Mouse (Mus musculus) R1 (cell line): ENCODE measurements at regions not wholly inside any gene's neighbourhood (a gene's known extent, or its start where the extent isn't known, plus 50 kb on each side); places are given as distances from the start of the nearest gene placed in this dataset.

Experiments
- DNase-seq: peaks from one replicate; pipeline ENCODE4 v3.0.0-alpha.2; 2018; ENCODE audit warnings: low read depth, low spot score

DNA sequence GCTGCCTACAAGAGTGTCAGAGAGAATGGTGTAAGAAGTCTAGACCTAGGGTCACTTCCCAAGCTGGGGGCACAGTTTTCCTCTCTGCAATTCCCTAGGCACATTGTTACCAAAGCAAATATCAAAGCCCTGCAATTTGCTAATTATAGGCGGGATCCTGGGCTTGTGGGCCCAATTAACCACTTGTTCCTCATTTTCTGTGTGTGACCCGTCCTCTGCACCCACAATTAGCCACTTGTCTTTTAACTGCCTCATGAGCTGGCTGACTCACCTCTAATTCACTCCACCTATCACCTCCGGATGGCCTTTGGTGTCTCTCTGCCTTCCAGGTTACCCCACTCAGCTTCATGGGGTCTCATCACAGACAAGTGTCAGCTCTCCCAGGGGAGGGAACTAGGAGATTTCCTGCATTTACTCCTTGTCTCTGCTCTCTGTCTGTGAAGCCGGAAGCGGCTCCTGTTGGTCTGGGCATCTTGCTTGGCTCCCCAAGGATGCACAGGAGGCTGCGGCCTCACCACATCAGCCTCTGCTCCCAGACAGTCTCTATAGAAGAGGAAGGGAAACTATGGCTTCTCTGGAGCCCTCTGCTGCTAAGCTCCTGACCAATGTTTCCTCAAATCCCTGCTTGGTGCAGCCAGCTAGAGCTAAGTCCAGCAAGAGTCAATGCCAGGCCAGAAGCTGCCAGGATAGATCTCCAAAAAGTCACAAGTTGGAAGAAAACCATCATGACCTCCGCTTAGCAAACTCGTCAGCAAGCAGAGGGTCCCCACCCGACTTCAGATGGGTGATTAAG, 73.2 kb upstream of the Hes1 start:
- no peak for DNase-seq

DNA sequence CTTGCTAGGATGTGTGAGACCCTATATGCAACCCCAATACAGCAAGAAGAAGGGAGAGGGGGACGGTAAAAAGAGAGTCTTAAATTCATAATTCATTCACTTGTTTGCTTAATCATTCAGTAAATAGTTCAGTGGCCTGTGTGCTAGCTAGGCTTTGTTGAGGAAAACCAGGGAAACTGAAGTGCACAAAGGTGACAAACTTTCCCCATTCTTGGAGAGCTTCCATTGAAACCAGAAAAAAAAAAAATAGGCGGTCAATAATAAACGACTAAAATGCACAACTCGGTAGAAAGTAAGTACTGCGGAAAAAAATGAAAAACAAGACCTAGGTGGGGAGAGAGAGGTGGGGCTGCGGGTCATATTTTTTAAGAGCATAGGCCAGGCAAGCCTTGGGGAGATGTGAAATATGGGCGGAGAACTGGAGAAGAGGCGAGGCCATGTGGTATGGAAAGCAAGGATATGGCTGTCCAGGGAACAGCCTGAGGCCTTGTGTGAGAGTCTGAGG, 72.3 kb upstream of the Hes1 start:
- no peak for DNase-seq

DNA sequence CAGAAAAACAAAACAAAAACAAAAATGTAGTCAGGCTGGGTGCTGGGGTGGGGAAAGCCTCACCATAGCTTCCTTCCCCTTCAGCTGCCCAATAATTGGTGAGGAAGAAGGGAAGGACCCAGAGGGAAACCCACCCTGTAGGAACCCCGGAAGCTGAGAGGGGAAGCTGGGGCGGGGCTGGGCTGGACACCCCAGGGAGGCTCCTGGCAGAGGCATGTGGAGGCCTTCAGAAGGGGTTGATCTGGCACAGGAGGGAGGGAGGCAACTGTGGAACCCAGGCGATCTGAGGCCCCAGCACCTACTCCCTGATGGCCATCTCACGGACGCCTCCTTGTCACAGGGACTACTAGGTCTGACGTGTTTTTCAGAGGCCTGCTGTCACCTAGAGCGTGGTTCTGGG, 71.1 kb upstream of the Hes1 start:
- DNase-seq: no peak

DNA sequence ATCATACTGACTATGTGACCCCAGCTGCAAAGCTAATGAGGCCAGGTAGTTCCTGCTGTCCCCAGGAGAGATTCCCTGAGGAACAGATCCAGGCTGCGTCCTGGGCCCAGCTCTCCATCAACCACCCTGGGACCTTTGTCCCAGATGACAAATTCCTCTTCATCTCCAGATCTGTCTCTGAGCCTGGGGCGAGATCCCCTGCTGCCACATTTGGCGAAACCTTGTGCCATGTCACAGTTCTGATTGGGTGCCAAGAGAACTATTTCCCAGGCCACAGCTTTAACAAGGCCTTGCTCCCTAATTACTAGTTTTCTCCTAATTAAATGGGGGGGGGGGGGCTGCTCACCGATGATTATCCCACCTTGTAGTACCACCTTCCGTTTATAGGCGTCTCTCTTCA, 70.6 kb upstream of the Hes1 start:
- no peak for DNase-seq

DNA sequence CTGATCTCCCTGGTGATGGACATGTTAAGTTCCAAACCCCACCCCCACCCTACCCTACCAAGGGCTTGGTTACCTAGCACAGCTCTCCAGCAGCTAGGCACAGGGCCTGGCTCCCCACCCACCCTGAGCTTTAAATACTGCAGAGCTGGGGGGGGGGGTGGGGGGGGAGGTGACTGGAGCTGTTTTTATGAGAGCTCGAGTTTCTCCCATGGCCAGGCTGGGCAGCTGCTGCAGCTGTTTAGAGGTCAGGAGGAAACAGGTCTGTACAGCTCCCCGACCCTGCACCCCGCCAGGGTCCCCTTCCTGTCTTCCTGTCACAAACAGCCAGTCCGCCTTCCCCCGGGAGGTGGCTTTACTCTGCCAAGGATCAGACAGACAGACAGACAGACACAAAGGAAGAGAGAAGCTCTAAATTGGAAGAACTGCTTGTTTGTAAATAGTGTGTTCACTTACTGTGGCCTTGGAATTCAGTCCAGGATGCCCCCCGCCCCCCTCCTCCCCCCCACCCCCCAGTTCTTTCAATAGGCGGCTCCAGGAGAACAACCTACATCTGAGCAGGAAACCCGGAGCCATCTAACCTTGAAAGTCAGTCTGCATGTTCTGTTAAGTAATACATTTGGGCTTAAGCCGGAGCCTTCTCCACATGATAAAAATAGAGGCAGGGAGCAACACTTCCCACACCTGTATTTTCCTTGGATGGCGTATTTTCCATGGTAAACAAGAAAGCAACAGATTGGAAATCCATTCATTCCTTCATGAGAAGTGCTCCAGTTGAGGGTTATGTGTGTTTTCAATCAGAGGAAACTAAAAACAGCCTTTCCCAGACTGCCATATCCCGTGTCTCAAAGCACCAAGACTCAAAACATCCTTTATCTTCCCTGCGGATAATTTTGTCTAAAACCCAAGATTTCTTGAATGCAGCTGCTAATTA, 67.8 kb upstream of the Hes1 start:
- peak; percentile 70 for DNase-seq

DNA sequence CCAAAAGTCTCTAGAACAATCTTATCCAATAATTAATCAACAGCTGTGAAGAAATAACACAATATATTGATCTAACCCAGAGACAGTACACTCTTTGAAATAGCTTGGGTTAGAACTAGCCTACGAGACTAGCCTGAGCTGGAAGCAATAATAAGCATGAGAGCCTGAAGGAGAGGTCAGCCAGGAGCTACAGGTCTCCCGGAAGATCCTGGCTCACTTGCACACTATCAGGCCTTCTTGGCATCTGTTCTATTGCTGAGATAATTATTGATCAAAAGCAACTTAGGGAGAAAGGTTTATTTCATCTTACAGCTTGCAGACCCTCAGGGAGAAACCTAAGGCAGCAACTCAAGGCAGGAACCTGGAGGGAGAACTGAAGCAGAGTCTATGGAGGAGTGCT, 64.0 kb upstream of the Hes1 start:
- no peak for DNase-seq

DNA sequence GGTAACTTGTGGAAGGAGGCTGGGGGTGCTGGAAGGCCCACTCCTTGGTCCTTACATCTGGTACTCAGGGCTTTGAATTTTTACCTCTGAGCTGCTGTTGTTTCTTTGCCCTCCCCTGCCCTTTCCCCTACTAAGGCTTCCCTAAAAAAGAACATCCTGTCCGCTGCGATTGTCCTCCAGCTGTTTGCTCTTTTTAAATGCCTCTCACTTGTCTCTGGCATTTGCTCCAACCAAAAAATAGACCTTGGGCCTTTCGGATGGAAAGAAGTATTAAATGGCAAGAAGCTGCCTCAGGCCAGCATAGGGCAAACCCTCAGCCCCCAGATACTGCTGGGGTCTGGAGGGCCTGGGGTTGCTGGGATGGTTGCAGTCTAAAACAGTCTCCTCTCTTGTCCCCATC, 59.1 kb upstream of the Hes1 start:
- DNase-seq: no peak

DNA sequence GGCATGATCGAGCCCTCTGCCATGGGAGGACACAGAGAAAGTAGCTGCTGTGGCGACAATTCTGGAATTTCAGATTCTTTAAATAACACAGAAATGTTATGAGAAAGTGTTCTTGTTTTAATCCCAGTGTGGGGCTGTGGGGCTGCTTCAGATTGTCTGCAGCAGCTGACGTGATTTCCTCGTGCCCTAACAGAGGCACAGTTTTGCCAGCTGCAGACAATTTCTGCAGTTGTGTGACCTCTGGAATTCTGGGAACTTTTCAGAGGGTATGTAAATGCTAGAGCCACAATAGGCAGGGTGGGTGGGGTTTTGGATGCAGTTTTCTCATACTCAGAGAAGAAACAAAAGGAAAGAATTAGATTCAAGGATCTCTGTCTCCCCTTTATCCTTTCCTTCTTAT, 57.4 kb upstream of the Hes1 start:
- DNase-seq: peak; percentile 48

DNA sequence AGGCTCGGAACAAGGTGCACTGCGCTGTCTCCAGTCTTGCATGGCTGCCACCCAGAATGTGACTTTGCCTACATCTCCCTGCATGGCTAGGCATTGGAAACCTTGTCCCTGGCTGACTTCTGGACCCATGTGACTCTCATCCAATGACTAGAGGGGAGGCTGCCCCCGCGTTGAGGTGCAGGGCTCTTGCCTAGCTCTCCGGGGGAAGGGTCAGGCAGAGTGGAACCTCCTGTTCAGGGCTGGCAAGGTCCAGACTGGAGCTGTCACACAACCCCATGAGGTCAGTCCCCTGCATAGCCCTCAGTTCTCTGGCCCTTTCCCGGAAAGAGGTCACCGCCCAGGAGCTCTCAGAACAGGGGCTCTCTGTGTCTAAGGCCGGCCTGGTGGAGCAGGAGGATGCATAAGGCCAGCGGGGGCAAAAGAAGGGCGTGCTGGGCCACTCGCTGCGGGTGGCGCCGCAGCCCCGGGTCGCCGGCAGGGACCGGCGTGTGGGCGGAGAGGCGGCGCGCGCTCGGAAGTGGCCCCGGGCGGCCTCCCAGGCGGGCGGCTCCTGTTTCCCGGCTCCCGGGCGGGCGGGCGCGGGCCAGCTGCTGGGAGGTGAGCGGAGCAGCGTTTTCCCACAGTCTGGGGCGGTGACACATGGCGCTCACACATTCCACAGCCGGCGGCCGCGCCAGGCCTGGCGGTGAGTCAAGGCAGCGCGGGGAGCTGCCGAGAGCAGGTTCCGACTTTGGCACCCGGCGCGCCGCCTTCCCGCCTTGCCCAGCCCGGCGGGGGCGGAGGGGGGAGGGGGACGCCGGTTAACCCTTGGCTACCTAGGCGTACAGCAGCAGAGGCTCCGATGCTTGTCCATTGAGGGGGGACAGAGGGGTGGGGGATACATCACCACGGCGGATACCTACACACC, 55.5 kb upstream of the Hes1 start:
- peak; percentile 84 for DNase-seq

DNA sequence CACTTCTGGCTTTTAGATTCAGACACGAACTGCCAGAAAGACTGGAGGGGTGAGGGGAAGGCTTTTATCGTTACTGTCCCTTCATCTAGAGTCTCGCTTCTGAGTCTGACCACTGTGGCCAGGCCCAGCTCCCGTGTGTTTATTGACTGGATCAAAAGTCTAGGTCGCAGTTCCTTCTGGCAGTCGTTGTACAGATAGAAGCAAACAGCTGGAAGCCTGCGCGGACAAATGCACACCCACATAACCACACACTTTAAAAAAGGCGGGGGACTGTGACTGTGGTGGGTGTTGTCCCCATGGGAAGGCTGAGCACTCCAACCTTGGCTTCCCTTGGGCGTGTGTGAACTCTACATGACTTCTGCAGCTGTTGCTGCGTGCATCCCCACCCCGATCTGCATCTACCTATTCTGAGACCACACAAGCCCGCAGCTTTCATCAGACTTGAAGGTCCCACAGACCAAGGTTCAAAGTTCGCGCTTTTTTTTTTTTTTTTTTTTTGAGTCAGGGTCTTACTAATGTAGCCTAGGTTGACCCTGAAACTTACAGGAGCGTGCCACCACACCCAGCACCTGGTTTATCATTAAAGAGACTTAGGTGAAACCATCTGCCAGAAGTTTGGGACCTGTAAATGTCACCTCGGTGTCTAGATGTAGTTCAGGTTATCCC, 54.5 kb upstream of the Hes1 start:
- peak; percentile 73 for DNase-seq

DNA sequence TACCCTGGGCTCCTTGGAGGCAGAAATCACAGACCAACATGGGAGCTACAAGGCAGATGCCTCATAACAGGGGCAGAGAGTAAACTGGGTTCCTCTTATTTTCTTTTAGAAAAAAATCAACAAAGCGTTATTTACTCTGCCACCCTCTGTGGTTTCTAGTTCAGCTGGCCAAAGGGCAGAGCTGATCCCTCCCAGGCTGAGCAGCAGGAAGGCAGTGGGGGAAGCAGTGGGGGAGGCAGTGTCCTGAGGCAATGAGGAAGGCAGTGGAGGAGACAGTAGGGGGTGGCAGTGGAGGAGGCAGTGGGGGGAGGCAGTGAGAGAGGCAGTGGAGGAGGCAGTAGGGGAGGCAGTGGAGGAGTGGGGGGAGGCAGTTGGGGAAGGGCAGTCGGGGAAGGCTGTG, 51.1 kb upstream of the Hes1 start:
- DNase-seq: peak; percentile 8

DNA sequence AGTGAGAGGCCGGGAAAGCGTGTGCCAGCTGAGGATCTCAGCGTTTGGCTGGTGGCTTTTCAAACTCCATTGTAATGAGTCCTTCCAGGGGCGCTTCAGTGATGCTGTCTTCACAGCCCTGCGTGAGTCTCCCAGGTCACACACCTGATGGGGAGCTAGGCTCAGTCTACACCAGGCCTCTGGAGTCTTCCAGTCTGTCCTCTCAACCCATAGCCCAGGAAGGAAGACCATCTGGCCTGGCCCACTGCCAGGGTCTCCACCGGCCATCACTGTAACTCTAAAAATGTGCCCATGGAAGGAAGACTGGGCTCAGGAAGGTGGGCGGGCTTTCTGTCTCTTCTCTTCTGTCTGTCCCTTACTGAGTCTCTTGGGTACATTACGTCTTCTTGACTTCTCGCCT, 50.2 kb upstream of the Hes1 start:
- no peak for DNase-seq
